Mouse (Mus musculus): ENCODE results near the gene Grid2. TPM values are rescaled to one million over a fixed set of nuclear protein-coding genes. Genes with fewer than 3 reads are reported as not detected.

Gene Grid2
- polyA plus RNA-seq, 1 experiment, result not detected

- TF ChIP-seq POLR2A (IDR thresholded peaks at IDR 0.05; ENCODE audit: borderline replicate concordance, low read depth, low read length) (no peak), CTCF (IDR thresholded peaks at IDR 0.05; ENCODE audit: low read depth, low read length) (no peak)
- Histone ChIP-seq H3K27ac (ENCODE audit: insufficient read depth, low read depth, low read length) (no peak overlapping the region), H3K4me3 (ENCODE audit: insufficient read depth, low read length) (no peak overlapping the region), H3K4me1 (ENCODE audit: control insufficient read depth, insufficient read depth, low read length) (no peaks in the 10 kb centered on the region)
Observed at GRCm38 (mm10) chr6:64729231-64730011, 1473.7 kb downstream of the Grid2 start.

- Histone ChIP-seq H3K4me3 (ENCODE audit: insufficient read depth, low read length) (no peak overlapping the region), H3K27ac (ENCODE audit: insufficient read depth, low read depth, low read length) (no peak overlapping the region), H3K4me1 (ENCODE audit: control insufficient read depth, insufficient read depth, low read length) (no peaks in the 10 kb centered on the region)
- no peak for TF ChIP-seq CTCF (IDR thresholded peaks at IDR 0.05; ENCODE audit: low read depth, low read length)
- TF ChIP-seq POLR2A (IDR thresholded peaks at IDR 0.05; ENCODE audit: borderline replicate concordance, low read depth, low read length), result no peak
Observed at GRCm38 (mm10) chr6:64730030-64730429, 1474.4 kb downstream of the Grid2 start.

GRCm38 (mm10) chr6:64730506-64731020 is 1474.9 kb downstream of the Grid2 start:
- TF ChIP-seq CTCF (IDR thresholded peaks at IDR 0.05; ENCODE audit: low read depth, low read length) (no peak), POLR2A (IDR thresholded peaks at IDR 0.05; ENCODE audit: borderline replicate concordance, low read depth, low read length) (no peak)
- Histone ChIP-seq H3K4me1 (ENCODE audit: control insufficient read depth, insufficient read depth, low read length) (no peaks in the 10 kb centered on the region), H3K27ac (ENCODE audit: insufficient read depth, low read depth, low read length) (no peak overlapping the region), H3K4me3 (ENCODE audit: insufficient read depth, low read length) (no peak overlapping the region)

- H3K27ac ChIP-seq (ENCODE audit: insufficient read depth, low read depth, low read length), result no peak overlapping the region
- H3K4me3 ChIP-seq (ENCODE audit: insufficient read depth, low read length), result no peak overlapping the region
- H3K4me1 ChIP-seq (ENCODE audit: control insufficient read depth, insufficient read depth, low read length), result no peaks in the 10 kb centered on the region
- TF ChIP-seq POLR2A (IDR thresholded peaks at IDR 0.05; ENCODE audit: borderline replicate concordance, low read depth, low read length) (no peak), CTCF (IDR thresholded peaks at IDR 0.05; ENCODE audit: low read depth, low read length) (no peak)
Observed at GRCm38 (mm10) chr6:64731126-64731525, 1475.5 kb downstream of the Grid2 start.

GRCm38 (mm10) chr6:64731621-64732320 is 1476.1 kb downstream of the Grid2 start:
- TF ChIP-seq CTCF (IDR thresholded peaks at IDR 0.05; ENCODE audit: low read depth, low read length) (no peak), POLR2A (IDR thresholded peaks at IDR 0.05; ENCODE audit: borderline replicate concordance, low read depth, low read length) (no peak)
- no peak overlapping the region for H3K27ac ChIP-seq (ENCODE audit: insufficient read depth, low read depth, low read length)

GRCm38 (mm10) chr6:64733311-64733710 is 1477.6 kb downstream of the Grid2 start:
- no peaks in the 10 kb centered on the region for H3K4me1 ChIP-seq (ENCODE audit: control insufficient read depth, insufficient read depth, low read length)
- no peak overlapping the region for H3K4me3 ChIP-seq (ENCODE audit: insufficient read depth, low read length)
- no peak overlapping the region for H3K27ac ChIP-seq (ENCODE audit: insufficient read depth, low read depth, low read length)
- TF ChIP-seq CTCF (IDR thresholded peaks at IDR 0.05; ENCODE audit: low read depth, low read length) (no peak), POLR2A (IDR thresholded peaks at IDR 0.05; ENCODE audit: borderline replicate concordance, low read depth, low read length) (no peak)

More at GRCm38 (mm10) chr6:64731621-64732320, 1476.1 kb downstream of the Grid2 start:
- no peak overlapping the region for H3K4me3 ChIP-seq (ENCODE audit: insufficient read depth, low read length)
- no peaks in the 10 kb centered on the region for H3K4me1 ChIP-seq (ENCODE audit: control insufficient read depth, insufficient read depth, low read length)

- no peak overlapping the region for H3K4me3 ChIP-seq (ENCODE audit: insufficient read depth, low read length)
- H3K4me1 ChIP-seq (ENCODE audit: control insufficient read depth, insufficient read depth, low read length), result no peaks in the 10 kb centered on the region
- no peak overlapping the region for H3K27ac ChIP-seq (ENCODE audit: insufficient read depth, low read depth, low read length)
- TF ChIP-seq POLR2A (IDR thresholded peaks at IDR 0.05; ENCODE audit: borderline replicate concordance, low read depth, low read length) (no peak), CTCF (IDR thresholded peaks at IDR 0.05; ENCODE audit: low read depth, low read length) (no peak)
Observed at GRCm38 (mm10) chr6:64734441-64735320, 1479.0 kb downstream of the Grid2 start.

- no peaks in the 10 kb centered on the region for H3K4me1 ChIP-seq (ENCODE audit: control insufficient read depth, insufficient read depth, low read length)
- no peak overlapping the region for H3K4me3 ChIP-seq (ENCODE audit: insufficient read depth, low read length)
- H3K27ac ChIP-seq (ENCODE audit: insufficient read depth, low read depth, low read length), result no peak overlapping the region
- no peak for TF ChIP-seq POLR2A (IDR thresholded peaks at IDR 0.05; ENCODE audit: borderline replicate concordance, low read depth, low read length)
- TF ChIP-seq CTCF (IDR thresholded peaks at IDR 0.05; ENCODE audit: low read depth, low read length), result no peak
Observed at GRCm38 (mm10) chr6:64736317-64736716, 1480.6 kb downstream of the Grid2 start.

- Histone ChIP-seq H3K27ac (ENCODE audit: insufficient read depth, low read depth, low read length) (no peak overlapping the region), H3K4me1 (ENCODE audit: control insufficient read depth, insufficient read depth, low read length) (no peaks in the 10 kb centered on the region), H3K4me3 (ENCODE audit: insufficient read depth, low read length) (no peak overlapping the region)
- TF ChIP-seq POLR2A (IDR thresholded peaks at IDR 0.05; ENCODE audit: borderline replicate concordance, low read depth, low read length) (no peak), CTCF (IDR thresholded peaks at IDR 0.05; ENCODE audit: low read depth, low read length) (no peak)
Observed at GRCm38 (mm10) chr6:64742915-64743489, 1487.3 kb downstream of the Grid2 start.

Measured in bone marrow macrophage, adult 2 months (primary cell).